Mouse (Mus musculus): ENCODE data around the gene Llcfc1. TPM values are rescaled to one million over a fixed set of nuclear protein-coding genes. Genes with fewer than 3 reads are reported as not detected.

Gene Llcfc1
- polyA plus RNA-seq, 1 experiment from 2014 or later: not detected

DNA sequence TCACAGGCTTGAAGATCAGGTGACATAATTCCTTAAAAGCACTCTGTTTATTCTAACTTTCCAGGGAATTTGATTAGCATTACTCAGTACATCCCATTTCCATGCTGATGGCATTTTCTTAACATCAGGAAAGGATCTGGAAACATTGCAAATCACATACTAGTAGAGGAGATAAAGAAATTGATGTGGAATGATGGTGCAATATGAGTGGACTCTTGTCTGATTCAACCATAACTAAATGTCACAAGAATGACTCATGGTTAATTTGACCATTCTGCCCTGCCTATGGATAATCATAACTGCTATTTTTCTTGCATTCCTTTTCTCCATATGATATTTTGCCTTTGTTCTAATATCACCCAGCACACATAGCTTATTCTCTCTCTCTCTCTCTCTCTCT is 8.0 kb downstream of the Llcfc1 start:
- H3K27me3 ChIP-seq (replicated peaks; ENCODE audit: insufficient read depth, low read length): no peaks in the 10 kb centered on the region
- H3K36me3 ChIP-seq (ENCODE audit: insufficient read depth, low read length): no peaks in the 10 kb centered on the region
- no peak overlapping the region for H3K4me2 ChIP-seq (replicated peaks; ENCODE audit: low read depth, low read length)
- DNase-seq (ENCODE audit: low spot score): no peak
- H3K27ac ChIP-seq (ENCODE audit: low read length): no peak overlapping the region
- TF ChIP-seq CTCF (IDR thresholded peaks at IDR 0.05) (no peak), EP300 (IDR thresholded peaks at IDR 0.05) (no peak)
- no peak overlapping the region for H3K4me3 ChIP-seq (ENCODE audit: low read depth, low read length)
- no peak for ATAC-seq
- no peaks in the 10 kb centered on the region for H3K4me1 ChIP-seq (ENCODE audit: insufficient read depth, low read depth, low read length)
- no peaks in the 10 kb centered on the region for H3K9me3 ChIP-seq (ENCODE audit: low read length)
- no peak overlapping the region for H3K9ac ChIP-seq (replicated peaks; ENCODE audit: low read depth)

DNA sequence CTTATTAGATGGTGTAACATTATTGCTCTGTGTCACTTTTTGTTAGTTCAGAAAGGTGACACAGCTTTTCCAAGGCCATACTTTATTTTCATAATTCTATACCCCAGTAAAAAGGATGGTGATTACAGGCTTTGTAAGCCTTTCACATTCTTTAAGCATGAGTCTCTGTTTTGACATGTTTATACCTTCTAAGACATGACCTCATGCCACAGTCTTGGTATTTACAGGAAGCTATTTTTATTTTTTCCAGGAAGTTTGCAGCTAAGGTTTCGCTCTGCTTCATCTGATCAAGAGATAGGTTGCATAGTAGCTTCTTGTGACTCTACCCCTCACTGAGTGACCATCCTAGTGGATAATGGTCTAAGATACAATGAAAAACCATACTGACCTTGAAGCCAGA is 10.2 kb downstream of the Llcfc1 start:
- Histone ChIP-seq H3K4me3 (ENCODE audit: low read depth, low read length) (no peak overlapping the region), H3K27me3 (replicated peaks; ENCODE audit: insufficient read depth, low read length) (no peaks in the 10 kb centered on the region), H3K4me1 (ENCODE audit: insufficient read depth, low read depth, low read length) (no peaks in the 10 kb centered on the region), H3K36me3 (ENCODE audit: insufficient read depth, low read length) (no peaks in the 10 kb centered on the region), H3K27ac (ENCODE audit: low read length) (no peak overlapping the region), H3K9me3 (ENCODE audit: low read length) (no peaks in the 10 kb centered on the region), H3K9ac (replicated peaks; ENCODE audit: low read depth) (no peak overlapping the region), H3K4me2 (replicated peaks; ENCODE audit: low read depth, low read length) (no peak overlapping the region)
- DNase-seq (ENCODE audit: low spot score) (no peak), ATAC-seq (no peak)
- TF ChIP-seq EP300 (IDR thresholded peaks at IDR 0.05): no peak
- TF ChIP-seq CTCF (IDR thresholded peaks at IDR 0.05): no peak
- WGBS: 88% methylated on average over 1 of the region's 1 CpGs

DNA sequence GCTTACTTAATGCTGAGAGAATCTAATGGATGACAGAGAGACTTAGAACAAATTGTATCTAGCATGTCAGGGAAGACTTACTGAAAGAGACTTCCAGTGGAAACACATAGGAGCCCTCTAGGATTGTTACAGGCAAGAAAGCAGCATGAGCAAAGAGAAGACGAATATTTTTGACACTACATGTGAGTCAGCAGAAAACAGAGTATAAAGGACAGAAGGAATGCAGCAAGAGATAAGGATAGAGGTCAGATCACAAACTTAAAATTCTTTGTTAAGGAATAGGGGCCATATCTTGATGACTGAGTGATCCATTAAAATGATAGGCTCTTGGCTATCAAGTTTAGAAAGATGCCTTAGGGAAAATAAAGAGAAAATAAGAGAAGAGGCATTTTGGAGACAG is 17.0 kb downstream of the Llcfc1 start:
- H3K9me3 ChIP-seq (ENCODE audit: low read length): no peaks in the 10 kb centered on the region
- no peaks in the 10 kb centered on the region for H3K4me1 ChIP-seq (ENCODE audit: insufficient read depth, low read depth, low read length)
- ATAC-seq: no peak
- no peaks in the 10 kb centered on the region for H3K27me3 ChIP-seq (replicated peaks; ENCODE audit: insufficient read depth, low read length)
- TF ChIP-seq CTCF (IDR thresholded peaks at IDR 0.05): no peak
- no peak for TF ChIP-seq EP300 (IDR thresholded peaks at IDR 0.05)
- DNase-seq (ENCODE audit: low spot score): no peak
- 46% methylated on average over 1 of the region's 1 CpGs for WGBS
- no peak overlapping the region for H3K27ac ChIP-seq (ENCODE audit: low read length)
- H3K36me3 ChIP-seq (ENCODE audit: insufficient read depth, low read length): no peaks in the 10 kb centered on the region
- no peak overlapping the region for H3K4me2 ChIP-seq (replicated peaks; ENCODE audit: low read depth, low read length)
- no peak overlapping the region for H3K4me3 ChIP-seq (ENCODE audit: low read depth, low read length)
- no peak overlapping the region for H3K9ac ChIP-seq (replicated peaks; ENCODE audit: low read depth)

GRCm38 (mm10) chr6:41702928-41703327 is 18.7 kb downstream of the Llcfc1 start:
- no peaks in the 10 kb centered on the region for H3K9me3 ChIP-seq (ENCODE audit: low read length)
- H3K4me2 ChIP-seq (replicated peaks; ENCODE audit: low read depth, low read length): no peak overlapping the region
- H3K4me1 ChIP-seq (ENCODE audit: insufficient read depth, low read depth, low read length): no peaks in the 10 kb centered on the region
- WGBS: 74% methylated on average over 2 of the region's 2 CpGs
- no peak overlapping the region for H3K4me3 ChIP-seq (ENCODE audit: low read depth, low read length)
- ATAC-seq (peak; percentile 38; the same call in 1 of the 2 replicates), DNase-seq (ENCODE audit: low spot score) (peak; percentile 18)
- no peak overlapping the region for H3K9ac ChIP-seq (replicated peaks; ENCODE audit: low read depth)
- peak; percentile 19; the same call in 1 of the 2 replicates for TF ChIP-seq CTCF (IDR thresholded peaks at IDR 0.05)
- TF ChIP-seq EP300 (IDR thresholded peaks at IDR 0.05): no peak
- H3K36me3 ChIP-seq (ENCODE audit: insufficient read depth, low read length): no peaks in the 10 kb centered on the region
- no peak overlapping the region for H3K27ac ChIP-seq (ENCODE audit: low read length)
- H3K27me3 ChIP-seq (replicated peaks; ENCODE audit: insufficient read depth, low read length): no peaks in the 10 kb centered on the region

- Histone ChIP-seq H3K36me3 (ENCODE audit: insufficient read depth, low read length) (no peaks in the 10 kb centered on the region), H3K9ac (replicated peaks; ENCODE audit: low read depth) (no peak within 1 kb of the TSS), H3K9me3 (ENCODE audit: low read length) (no peaks in the 10 kb centered on the region), H3K4me3 (ENCODE audit: low read depth, low read length) (no peak within 1 kb of the TSS), H3K4me1 (ENCODE audit: insufficient read depth, low read depth, low read length) (no peaks in the 10 kb centered on the region), H3K27me3 (replicated peaks; ENCODE audit: insufficient read depth, low read length) (no peaks in the 10 kb centered on the region), H3K4me2 (replicated peaks; ENCODE audit: low read depth, low read length) (no peak within 1 kb of the TSS), H3K27ac (ENCODE audit: low read length) (no peak within 1 kb of the TSS)
- no peak for ATAC-seq
- TF ChIP-seq EP300 (IDR thresholded peaks at IDR 0.05) (no peak), CTCF (IDR thresholded peaks at IDR 0.05) (no peak)
- DNase-seq (ENCODE audit: low spot score): no peak
- 35% methylated on average over 1 of the region's 1 CpGs for WGBS
Observed at GRCm38 (mm10) chr6:41704123-41704522, 19.9 kb downstream of the Llcfc1 start, which contains the start of gene Kel. Kel (minus strand) TSS chr6:41704339.

DNA sequence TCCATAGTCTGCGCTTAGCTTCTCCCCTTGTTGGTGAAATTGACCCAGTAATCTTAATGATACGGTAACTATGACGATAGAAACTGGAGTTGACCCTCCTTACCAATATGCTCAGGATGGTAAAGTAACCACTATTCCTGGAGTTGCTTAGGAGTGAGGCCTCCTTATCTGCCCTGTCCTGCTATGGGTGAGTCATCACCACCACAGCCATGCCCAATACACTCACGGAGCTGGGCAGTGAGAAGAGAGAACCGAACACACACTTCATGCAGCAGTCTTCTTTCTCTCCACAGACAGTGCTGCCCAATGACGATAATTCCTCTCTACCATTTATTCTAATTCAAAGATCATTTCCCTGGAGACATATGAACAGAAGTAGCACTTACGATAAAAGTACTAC is 22.0 kb downstream of the Llcfc1 start:
- 81% methylated on average over 7 of the region's 7 CpGs for WGBS
- H3K27ac ChIP-seq (ENCODE audit: low read length): no peak overlapping the region
- H3K27me3 ChIP-seq (replicated peaks; ENCODE audit: insufficient read depth, low read length): no peaks in the 10 kb centered on the region
- H3K4me2 ChIP-seq (replicated peaks; ENCODE audit: low read depth, low read length): no peak overlapping the region
- DNase-seq (ENCODE audit: low spot score) (no peak), ATAC-seq (no peak)
- H3K9ac ChIP-seq (replicated peaks; ENCODE audit: low read depth): no peak overlapping the region
- no peak overlapping the region for H3K4me3 ChIP-seq (ENCODE audit: low read depth, low read length)
- no peaks in the 10 kb centered on the region for H3K4me1 ChIP-seq (ENCODE audit: insufficient read depth, low read depth, low read length)
- no peaks in the 10 kb centered on the region for H3K9me3 ChIP-seq (ENCODE audit: low read length)
- no peaks in the 10 kb centered on the region for H3K36me3 ChIP-seq (ENCODE audit: insufficient read depth, low read length)
- no peak for TF ChIP-seq CTCF (IDR thresholded peaks at IDR 0.05)
- no peak for TF ChIP-seq EP300 (IDR thresholded peaks at IDR 0.05)

DNA sequence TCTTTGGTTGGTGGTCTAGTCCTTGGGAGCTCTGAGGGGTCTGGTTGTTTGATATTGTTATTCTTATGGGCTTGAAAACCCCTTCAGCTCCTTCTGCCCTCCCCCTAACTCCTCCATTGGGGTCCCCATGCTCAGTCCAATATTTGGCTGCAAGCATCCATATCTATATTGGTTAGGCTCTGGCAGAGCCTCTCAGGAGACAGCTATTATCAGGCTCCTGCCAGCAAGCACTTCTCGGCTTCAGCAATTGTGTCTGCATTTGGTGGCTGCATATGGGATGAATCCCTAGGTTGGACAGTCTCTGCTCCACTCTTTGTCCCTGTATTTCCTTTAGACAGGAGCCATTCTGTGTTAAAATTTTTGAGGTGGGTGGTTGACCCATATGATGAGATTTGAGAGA is 26.1 kb downstream of the Llcfc1 start:
- Histone ChIP-seq H3K36me3 (ENCODE audit: insufficient read depth, low read length) (no peaks in the 10 kb centered on the region), H3K27ac (ENCODE audit: low read length) (no peak overlapping the region), H3K4me3 (ENCODE audit: low read depth, low read length) (no peak overlapping the region), H3K27me3 (replicated peaks; ENCODE audit: insufficient read depth, low read length) (no peaks in the 10 kb centered on the region), H3K9ac (replicated peaks; ENCODE audit: low read depth) (no peak overlapping the region), H3K4me1 (ENCODE audit: insufficient read depth, low read depth, low read length) (no peaks in the 10 kb centered on the region), H3K4me2 (replicated peaks; ENCODE audit: low read depth, low read length) (no peak overlapping the region), H3K9me3 (ENCODE audit: low read length) (no peaks in the 10 kb centered on the region)
- 70% methylated on average over 1 of the region's 1 CpGs for WGBS
- TF ChIP-seq EP300 (IDR thresholded peaks at IDR 0.05) (no peak), CTCF (IDR thresholded peaks at IDR 0.05) (no peak)
- no peak for DNase-seq (ENCODE audit: low spot score)
- ATAC-seq: no peak
